Mouse (Mus musculus) brain, embryonic 18.5 days (tissue): ENCODE results near the gene Asb11.
A peak's percentile ranks its signal among the peaks of the same experiment; 100 is the strongest.

Experiments used
- DNase-seq: peaks from one replicate; pipeline ENCODE4 v3.0.0-alpha.2; 2012; ENCODE audit warnings: low read depth, low spot score

Gene Asb11

DNA sequence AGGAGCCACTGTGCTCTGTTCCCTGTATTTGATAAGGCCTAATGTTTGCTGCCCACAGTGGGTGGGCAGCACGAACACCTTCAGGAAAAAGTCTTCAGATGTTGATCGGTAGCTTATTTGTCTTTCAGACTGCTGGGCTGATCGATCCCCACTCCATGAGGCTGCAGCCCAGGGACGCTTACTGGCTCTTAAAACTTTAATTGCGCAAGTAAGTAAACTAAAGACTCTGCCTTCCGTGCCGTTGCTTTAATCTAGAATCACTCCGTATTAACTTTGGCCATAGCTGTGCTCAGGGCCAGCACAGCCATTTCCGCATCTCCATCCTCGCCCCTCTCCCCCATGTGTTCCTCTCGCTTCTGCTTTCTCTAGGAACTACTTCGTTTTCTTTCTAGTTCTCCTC lies 8.8 kb downstream of the Asb11 start:
- no peak for DNase-seq

DNA sequence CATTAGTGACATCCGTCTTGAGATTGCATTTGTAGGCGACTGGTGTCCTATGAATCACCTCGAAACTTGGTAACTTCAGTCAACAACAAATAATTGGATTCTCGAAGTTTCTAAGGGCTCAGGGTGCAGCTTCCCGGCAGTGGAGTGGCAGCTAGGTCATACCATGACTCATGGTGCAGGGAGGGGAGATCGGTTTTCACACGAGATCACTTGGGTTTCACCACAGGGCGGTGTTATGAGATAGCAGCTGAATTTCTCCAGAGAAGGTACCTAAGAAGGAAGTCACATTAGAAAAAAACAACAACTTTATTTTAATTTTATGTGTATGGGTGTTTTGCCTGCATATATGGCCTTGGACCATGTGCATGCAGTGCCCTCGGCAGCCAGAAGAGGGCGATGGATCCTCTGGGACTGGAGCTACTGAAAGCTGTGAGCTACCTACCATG lies 9.3 kb downstream of the Asb11 start:
- no peak for DNase-seq

GRCm38 (mm10) chrX:164446835-164447681 lies 10.3 kb downstream of the Asb11 start:
- DNase-seq = no peak

- DNase-seq = no peak
These were observed 10.9 kb downstream of the Asb11 start for GRCm38 (mm10) chrX:164447682-164448071.

- peak; percentile 4 for DNase-seq
These were observed 12.4 kb downstream of the Asb11 start for GRCm38 (mm10) chrX:164449201-164449600.

- DNase-seq = no peak
These were observed 22.5 kb downstream of the Asb11 start for GRCm38 (mm10) chrX:164459205-164459878.

DNA sequence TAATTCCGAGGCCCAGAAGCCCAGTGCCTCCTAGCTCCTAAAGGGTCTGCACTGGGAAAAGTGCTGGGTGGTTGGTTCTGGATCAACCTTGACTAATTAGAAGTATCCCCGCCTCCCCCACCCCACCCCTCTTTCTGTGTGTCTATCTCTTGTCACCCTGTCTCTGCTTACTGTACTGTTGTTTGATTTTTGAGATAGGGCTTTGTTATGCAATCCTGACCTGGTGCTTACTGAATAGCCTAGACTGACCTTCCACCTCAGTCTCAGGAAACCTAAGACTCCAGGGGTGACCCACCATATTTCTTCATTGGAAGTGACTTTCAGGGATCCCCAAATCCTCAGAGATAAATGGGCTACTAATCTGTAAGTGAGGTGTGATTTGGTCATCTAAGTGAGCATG lies 65.5 kb downstream of the Asb11 start:
- DNase-seq = no peak

GRCm38 (mm10) chrX:164505709-164506498 lies 69.1 kb downstream of the Asb11 start, which contains the start of gene Asb9:
Gene Asb9, plus strand, starts transcription at chrX:164506327.
- no peak for DNase-seq

DNA sequence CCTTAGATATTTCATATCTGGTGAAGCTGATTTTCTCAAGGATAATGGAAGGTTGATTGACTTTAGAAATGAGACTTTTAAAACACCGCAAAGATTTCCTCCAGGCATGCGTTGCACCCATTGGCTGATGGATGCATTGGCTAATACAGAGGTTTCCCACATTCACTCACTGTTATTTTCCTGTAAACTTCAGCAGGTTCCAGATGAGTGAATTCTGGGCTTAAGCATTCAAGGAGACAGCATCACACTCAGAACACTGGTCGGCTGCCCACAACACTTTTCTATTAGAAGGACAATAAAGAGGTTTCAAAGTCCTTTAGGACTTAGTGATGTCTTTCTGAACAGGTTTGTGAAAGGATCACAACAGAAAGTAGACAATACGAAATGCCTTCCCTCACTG lies 70.3 kb downstream of the Asb11 start:
- no peak for DNase-seq

DNA sequence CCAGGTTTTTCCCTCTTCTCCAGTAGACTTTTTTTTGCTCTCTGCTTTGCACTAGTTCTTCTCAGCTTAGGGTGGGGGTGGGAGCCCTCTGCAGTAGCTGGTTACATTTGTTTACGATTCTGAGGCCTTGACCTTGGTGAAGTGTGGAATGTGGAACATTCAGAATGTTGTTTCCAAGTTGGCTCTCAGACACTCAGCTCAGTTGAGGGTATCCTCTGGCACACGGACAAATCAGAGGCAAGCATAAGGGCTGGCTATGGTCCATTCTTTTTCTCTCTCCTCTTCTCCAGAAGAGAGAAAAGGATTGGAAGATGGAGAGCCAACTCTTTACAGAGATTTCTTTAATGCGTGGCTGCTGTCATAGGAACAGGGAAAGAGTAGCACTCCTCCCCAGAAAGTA lies 71.9 kb downstream of the Asb11 start:
- no peak for DNase-seq
